Mouse (Mus musculus) hindbrain, postnatal 0 days (tissue): ENCODE measurements around the gene Arid5a. TPM values are rescaled to one million over a fixed set of nuclear protein-coding genes. Genes with fewer than 3 reads are reported as not detected.

Experiments
- ATAC-seq: fragments of 200-750 bp; cut with Nextera tagmentation; 2 replicates; pipeline ENCODE4 v1.8.0; 2017; ENCODE audit warnings: mild to moderate bottlenecking, moderate TSS enrichment, moderate library complexity
- DNase-seq: peaks from one replicate; pipeline ENCODE4 v3.0.0-alpha.2; 2015; ENCODE audit warnings: low spot score
- H3K27ac ChIP-seq: fragments of 300-500 bp; sonication (generic); 2 replicates; pipeline ENCODE4 v1.5.1; 2014; ENCODE audit warnings: mild to moderate bottlenecking
- H3K27me3 ChIP-seq: fragments of 300-500 bp; sonication (generic); 2 replicates; pipeline ENCODE4 v1.6.1; 2014; ENCODE audit warnings: low read length, mixed read lengths; ENCODE audit not compliant: insufficient read depth
- H3K36me3 ChIP-seq: fragments of 300-500 bp; sonication (generic); 2 replicates; pipeline ENCODE4 v1.6.1; 2014; ENCODE audit warnings: low read length, mixed read lengths; ENCODE audit not compliant: insufficient read depth
- H3K4me1 ChIP-seq: fragments of 300-500 bp; sonication (generic); 2 replicates; pipeline ENCODE4 v1.6.1; 2014; ENCODE audit warnings: antibody characterized with exemption, low read length, mixed read lengths; ENCODE audit not compliant: insufficient read depth
- H3K4me2 ChIP-seq: fragments of 300-500 bp; sonication (generic); 2 replicates; pipeline ENCODE4 v1.6.1; 2014; ENCODE audit warnings: low read depth, mild to moderate bottlenecking, low read length, moderate library complexity, mixed read lengths
- H3K4me3 ChIP-seq: fragments of 300-500 bp; sonication (generic); 2 replicates; pipeline ENCODE4 v1.5.1; 2014; ENCODE audit warnings: low read length
- H3K9ac ChIP-seq: fragments of 300-500 bp; sonication (generic); replicated peaks from 2 replicates; pipeline ENCODE4 v1.6.1; 2014; ENCODE audit warnings: mild to moderate bottlenecking, low read length, moderate library complexity, mixed read lengths
- H3K9me3 ChIP-seq: fragments of 300-500 bp; sonication (generic); 2 replicates; pipeline ENCODE4 v1.6.1; 2016; ENCODE audit warnings: low read length, mixed read lengths
- CTCF ChIP-seq: IDR thresholded peaks from 2 replicates; pipeline ENCODE4 v1.5.1; 2016; ENCODE audit warnings: antibody characterized with exemption, control low read depth, low read depth
- WGBS: fragments of 180-500 bp; shearing (Covaris S2); extraction: QIAGEN DNeasy Blood & Tissue Kit; methylation state at CpG from one replicate; pipeline ENCODE4 v1.1.7; 2014; 5-methylcytosine and 5-hydroxymethylcytosine counted together
- polyA plus RNA-seq: library from polyadenylated mRNA; unstranded; fragments of >200 nt; fragmentation: Nextera tagmentation; extraction: Ambion mirVana; gene quantifications from 2 replicates; pipeline ENCODE4 v1.2.1, GENCODE M21; 2015
- total RNA-seq: library from RNA; depleted of rRNA; stranded (reverse); fragments of >200 nt; gene quantifications from 2 replicates; pipeline ENCODE4 v1.2.3, GENCODE M21; 2014

Arid5a gene
- total and polyA plus RNA-seq, 2 experiments from 2014 or later = 8.4 to 10.1 TPM

DNA sequence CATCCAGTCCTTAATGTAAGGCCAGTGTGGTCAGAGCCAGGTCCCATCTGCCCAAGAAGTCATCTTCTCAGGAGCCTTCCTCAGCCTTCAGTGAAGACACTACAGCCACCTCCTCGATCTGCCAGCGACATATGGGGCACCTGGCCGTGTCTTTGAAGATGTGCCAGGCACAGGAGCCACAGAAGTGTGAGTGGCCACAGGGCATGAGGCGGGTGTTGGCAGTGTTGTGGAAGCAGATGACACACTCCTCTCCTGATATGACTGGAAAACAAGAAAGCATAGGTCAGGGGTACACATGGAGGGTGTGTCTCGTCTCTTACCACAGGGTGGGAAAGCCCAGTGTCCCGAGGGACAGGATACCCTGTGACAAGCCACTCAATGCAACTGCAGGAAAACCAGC is 41.2 kb upstream of the Arid5a start:
- Histone ChIP-seq H3K4me2 (no peak overlapping the region), H3K4me3 (no peak overlapping the region), H3K4me1 (no peaks in the 10 kb centered on the region), H3K36me3 (no peaks in the 10 kb centered on the region), H3K9ac (no peak overlapping the region), H3K9me3 (no peaks in the 10 kb centered on the region), H3K27me3 (no peaks in the 10 kb centered on the region; the same call in 1 of the 2 replicates), H3K27ac (no peak overlapping the region)
- DNase-seq = no peak
- no peak for ATAC-seq
- TF ChIP-seq CTCF = no peak
- 78% methylated on average over 6 of the region's 6 CpGs for WGBS

DNA sequence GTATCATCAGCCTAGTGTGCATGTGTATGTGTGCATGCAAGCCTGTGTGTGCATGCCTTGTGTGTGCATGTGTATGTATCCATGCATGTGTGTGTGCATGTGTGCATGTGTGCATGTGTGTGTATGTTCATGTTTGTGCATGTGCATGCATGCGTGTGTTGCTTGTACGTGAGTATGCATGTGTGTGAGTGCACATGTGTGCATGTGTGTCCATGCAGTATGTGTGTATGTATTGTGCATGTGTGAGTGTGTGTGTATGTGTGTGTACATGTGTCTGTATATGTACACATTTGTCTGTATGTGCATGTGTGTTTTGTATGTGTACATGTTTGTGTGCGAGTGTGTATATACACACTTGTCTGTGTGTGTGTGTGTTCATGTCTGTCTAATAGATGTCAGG is 39.9 kb upstream of the Arid5a start:
- no peak for ATAC-seq
- over 99% methylated on average over 3 of the region's 3 CpGs for WGBS

GRCm38 (mm10) chr1:36269121-36269795 is 38.3 kb upstream of the Arid5a start:
- peak overlapping the region; percentile 19; the same call in 1 of the 2 replicates for H3K4me3 ChIP-seq
- no peaks in the 10 kb centered on the region; the same call in 1 of the 2 replicates for H3K27me3 ChIP-seq
- 43% methylated on average over 54 of the region's 54 CpGs for WGBS
- H3K27ac ChIP-seq = no peak overlapping the region
- ATAC-seq (peak; percentile 33; the same call in 1 of the 2 replicates), DNase-seq (peak; percentile 22)
- no peaks in the 10 kb centered on the region for H3K4me1 ChIP-seq
- H3K36me3 ChIP-seq = no peaks in the 10 kb centered on the region
- H3K9ac ChIP-seq = 0 out of 2 replicates have a peak overlapping the region, but pooled peaks have one; percentile 17
- no peaks in the 10 kb centered on the region for H3K9me3 ChIP-seq
- peak overlapping the region; percentile 41 for H3K4me2 ChIP-seq
- TF ChIP-seq CTCF = no peak

More for the DNA sequence above, 39.9 kb upstream of the Arid5a start:
- Histone ChIP-seq H3K36me3 (no peaks in the 10 kb centered on the region), H3K4me3 (no peak overlapping the region), H3K9me3 (no peaks in the 10 kb centered on the region), H3K4me1 (no peaks in the 10 kb centered on the region), H3K4me2 (no peak overlapping the region), H3K27me3 (no peaks in the 10 kb centered on the region; the same call in 1 of the 2 replicates), H3K27ac (no peak overlapping the region), H3K9ac (no peak overlapping the region)
- no peak for DNase-seq
- TF ChIP-seq CTCF = no peak

DNA sequence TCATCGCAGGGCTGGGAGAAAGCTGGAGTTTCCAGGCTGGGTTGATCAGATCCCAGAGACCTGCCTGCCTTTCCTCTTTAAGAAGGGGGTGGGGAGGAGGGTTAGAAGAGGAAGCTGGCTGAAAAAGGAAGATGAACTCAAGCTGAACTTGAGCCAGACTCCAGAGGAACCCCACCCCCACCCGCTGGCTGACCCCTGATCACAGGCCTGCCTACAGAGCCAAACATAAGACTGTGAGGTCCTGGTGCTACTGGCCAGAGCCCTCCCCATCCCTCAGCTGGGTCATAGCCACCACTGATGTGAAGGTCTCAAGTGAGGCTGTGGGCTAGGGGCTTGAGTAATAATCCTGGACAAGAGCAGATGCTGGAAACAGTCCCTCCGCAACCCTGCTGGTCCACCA is 36.9 kb upstream of the Arid5a start:
- H3K27ac ChIP-seq = no peak overlapping the region
- H3K4me2 ChIP-seq = no peak overlapping the region
- no peak overlapping the region for H3K9ac ChIP-seq
- WGBS = 56% methylated on average over 3 of the region's 3 CpGs
- no peaks in the 10 kb centered on the region for H3K9me3 ChIP-seq
- no peak overlapping the region for H3K4me3 ChIP-seq
- H3K36me3 ChIP-seq = no peaks in the 10 kb centered on the region
- no peak for TF ChIP-seq CTCF
- DNase-seq (no peak), ATAC-seq (no peak)
- no peaks in the 10 kb centered on the region; the same call in 1 of the 2 replicates for H3K27me3 ChIP-seq
- no peaks in the 10 kb centered on the region for H3K4me1 ChIP-seq

- no peaks in the 10 kb centered on the region; the same call in 1 of the 2 replicates for H3K27me3 ChIP-seq
- DNase-seq (no peak), ATAC-seq (no peak)
- H3K9me3 ChIP-seq = no peaks in the 10 kb centered on the region
- no peak overlapping the region for H3K4me3 ChIP-seq
- H3K4me2 ChIP-seq = no peak overlapping the region
- 75% methylated on average over 8 of the region's 8 CpGs for WGBS
- H3K9ac ChIP-seq = no peak overlapping the region
- H3K36me3 ChIP-seq = no peaks in the 10 kb centered on the region
- H3K27ac ChIP-seq = no peak overlapping the region
- TF ChIP-seq CTCF = no peak
- no peaks in the 10 kb centered on the region for H3K4me1 ChIP-seq
Measured at GRCm38 (mm10) chr1:36271516-36272230, 35.9 kb upstream of the Arid5a start.

- ATAC-seq = no peak
- Histone ChIP-seq H3K9me3 (no peaks in the 10 kb centered on the region), H3K4me1 (no peaks in the 10 kb centered on the region), H3K36me3 (no peaks in the 10 kb centered on the region), H3K27me3 (no peaks in the 10 kb centered on the region; the same call in 1 of the 2 replicates), H3K9ac (no peak overlapping the region), H3K4me3 (no peak overlapping the region), H3K4me2 (no peak overlapping the region), H3K27ac (no peak overlapping the region)
- DNase-seq = no peak
- WGBS = 74% methylated on average over 5 of the region's 5 CpGs
- no peak for TF ChIP-seq CTCF
Measured at GRCm38 (mm10) chr1:36272546-36272945, 35.0 kb upstream of the Arid5a start.

DNA sequence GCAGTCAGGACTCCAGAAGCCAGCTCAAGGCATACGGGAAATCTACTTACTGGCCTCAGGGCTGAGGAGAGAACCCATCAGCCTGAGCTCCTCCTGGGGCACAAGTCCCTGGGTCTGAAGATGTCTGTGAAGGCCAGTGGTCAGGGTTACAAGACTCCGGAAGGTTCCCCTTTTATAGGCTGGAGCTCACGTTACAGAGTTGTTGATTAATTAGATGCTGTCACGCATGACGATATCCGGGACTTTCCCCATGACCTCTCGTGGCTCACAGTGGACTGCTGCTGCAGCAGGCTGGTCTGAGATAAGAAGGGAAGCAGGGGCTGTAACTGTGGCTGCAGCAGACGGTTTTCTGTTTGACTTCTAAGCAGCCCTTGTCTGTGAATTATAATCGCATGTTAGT is 34.2 kb upstream of the Arid5a start:
- Histone ChIP-seq H3K27ac (no peak overlapping the region), H3K4me1 (no peaks in the 10 kb centered on the region), H3K9ac (no peak overlapping the region), H3K27me3 (no peaks in the 10 kb centered on the region; the same call in 1 of the 2 replicates), H3K36me3 (no peaks in the 10 kb centered on the region), H3K4me2 (no peak overlapping the region), H3K9me3 (no peaks in the 10 kb centered on the region), H3K4me3 (no peak overlapping the region)
- ATAC-seq = no peak
- TF ChIP-seq CTCF = no peak
- DNase-seq = no peak
- 40% methylated on average over 9 of the region's 9 CpGs for WGBS
